ENCODE assay signal across 12 mouse cellular contexts in genomic region chr8:84130806-84131205, GRCm38 (mm10). TPM values are rescaled to one million over a fixed set of nuclear protein-coding genes. Genes with fewer than 3 reads are reported as not detected.
DNase-seq lines count a peak whose midpoint lies in the region; ATAC-seq and TF ChIP-seq lines count a peak whose summit lies in the region.
"Had no signal": no experiment of that assay in that cellular context is flagged by ENCODE, and none has a peak within 500 bp of the region (broad histone marks: within the 10 kb centered on the region; RNA-seq: fewer than 3 reads in every experiment).

No protein-coding gene starts in this region.

- H3K27ac ChIP-seq in heart, postnatal 0 days (ENCODE audit: low read depth), result no peak overlapping the region
- no peak overlapping the region for H3K27ac ChIP-seq in heart, embryonic 12.5 days (ENCODE audit: poor library complexity, severe bottlenecking)
- H3K27ac ChIP-seq: lung, embryonic 15.5 days had no signal

- TF ChIP-seq CTCF in heart, postnatal 0 days (IDR thresholded peaks at IDR 0.05; ENCODE audit: low read depth), result no peak

- H3K4me2 ChIP-seq in heart, postnatal 0 days (ENCODE audit: low read depth, low read length), result no peak overlapping the region
- H3K4me2 ChIP-seq in heart, embryonic 12.5 days, result no peak overlapping the region
- H3K4me2 ChIP-seq: lung, embryonic 15.5 days had no signal

- no peaks in the 10 kb centered on the region for H3K9me3 ChIP-seq in heart, postnatal 0 days (replicated peaks; ENCODE audit: control insufficient read depth, low read length)
- no peaks in the 10 kb centered on the region for H3K9me3 ChIP-seq in heart, embryonic 12.5 days (replicated peaks)
- H3K9me3 ChIP-seq: lung, embryonic 15.5 days had no signal

- no peaks in the 10 kb centered on the region for H3K4me1 ChIP-seq in heart, postnatal 0 days (ENCODE audit: control insufficient read depth, insufficient read depth)
- peaks cover 7% of the 10 kb centered on the region; the same call in 1 of the 2 replicates for H3K4me1 ChIP-seq in heart, embryonic 12.5 days (replicated peaks)

- TF ChIP-seq EP300 in heart, postnatal 0 days (IDR thresholded peaks at IDR 0.05; ENCODE audit: low read depth), result no peak

- no peak overlapping the region for H3K9ac ChIP-seq in heart, postnatal 0 days (replicated peaks; ENCODE audit: low read depth, low read length)
- no peak overlapping the region for H3K9ac ChIP-seq in heart, embryonic 12.5 days
- H3K9ac ChIP-seq: lung, embryonic 15.5 days had no signal

- H3K36me3 ChIP-seq in heart, postnatal 0 days (replicated peaks; ENCODE audit: control insufficient read depth, insufficient read depth, low read length), result peaks cover 34% of the 10 kb centered on the region
- peaks cover 42% of the 10 kb centered on the region for H3K36me3 ChIP-seq in heart, embryonic 12.5 days

- 42% methylated on average over 30 of the region's 30 CpGs for WGBS in heart, postnatal 0 days
- 36% methylated on average over 30 of the region's 30 CpGs for WGBS in heart, embryonic 12.5 days

- 0 out of 2 replicates have a peak, but pooled peaks have one; percentile 21 for ATAC-seq in heart, postnatal 0 days (ENCODE audit: insufficient read depth, low read depth)
- no peak for ATAC-seq in heart, embryonic 12.5 days (ENCODE audit: insufficient number of reproducible peaks, low FRiP score)
- no peak for ATAC-seq in CD4-positive, CD25-positive, alpha-beta regulatory T cell, adult 4 months
- no peak for ATAC-seq in megakaryocyte, adult 5-6 weeks (ENCODE audit: poor library complexity, severe bottlenecking)

- no peak for DNase-seq in heart, postnatal 0 days (ENCODE audit: low spot score)
- peak; percentile 39 for DNase-seq in WW6 (ENCODE audit: low read depth, low spot score)
- peak; percentile 79 to 84 for DNase-seq in cerebellum, postnatal 10 days
- peak; percentile 49 to 82 for DNase-seq in kidney, postnatal 25 days
- DNase-seq in c-Kit-positive CD71-positive TER-119-positive erythroid progenitor cells, embryonic 14.5 days (ENCODE audit: low spot score), result no peak
- DNase-seq: right cerebral cortex, adult 18-20 months had no signal

- H3K27me3 ChIP-seq in heart, postnatal 0 days (ENCODE audit: control insufficient read depth, insufficient read depth, low read length), result no peaks in the 10 kb centered on the region
- peaks cover 25% of the 10 kb centered on the region for H3K27me3 ChIP-seq in heart, embryonic 12.5 days (replicated peaks)
- H3K27me3 ChIP-seq: lung, embryonic 15.5 days had no signal

- H3K4me3 ChIP-seq in heart, postnatal 0 days (ENCODE audit: low read depth, low read length), result no peak overlapping the region
- no peak overlapping the region for H3K4me3 ChIP-seq in heart, embryonic 12.5 days
- H3K4me3 ChIP-seq: lung, embryonic 15.5 days had no signal

RNA-seq across cellular contexts. Expression of gene Podnl1, which starts 5.0 kb away (rescaled TPM):
- total RNA-seq in heart, postnatal 0 days (2014; rRNA removed; ENCODE audit: low replicate concordance), result not detected in 2 replicates
- 0.04 TPM in 2 replicates for polyA plus RNA-seq in heart, postnatal 0 days (2015; fragmentation: Nextera tagmentation; extraction: Ambion mirVana)
- 0.14 TPM in 1 of 2 replicates, not detected in the other for polyA plus RNA-seq in heart, embryonic 12.5 days (2016; fragmentation: Nextera tagmentation; extraction: Ambion mirVana)
- 10 to 100 TPM in 1 of 2 experiments, 1 to 10 TPM in 1; 6.1 to 13.1 TPM for polyA plus RNA-seq in CD4-positive, CD25-positive, alpha-beta regulatory T cell, adult 4 months (2017; shearing (Covaris generic))
- 0.21 and 0.65 TPM in 2 replicates for total RNA-seq in megakaryocyte, adult 5-6 weeks (2015)
- total RNA-seq in megakaryocyte, adult 5-6 weeks (2017), result 0.12 and 0.62 TPM in 2 replicates
- polyA plus RNA-seq: embryonic facial prominence, embryonic 11.5 days had no signal

RNA-seq across cellular contexts. Expression of gene Cc2d1a, which starts 16.9 kb away (rescaled TPM):
- total RNA-seq in heart, postnatal 0 days (2014; rRNA removed; ENCODE audit: low replicate concordance), result 13.1 and 17.1 TPM in 2 replicates
- 8.4 and 10.2 TPM in 2 replicates for polyA plus RNA-seq in heart, postnatal 0 days (2015; fragmentation: Nextera tagmentation; extraction: Ambion mirVana)
- 17.7 and 18.1 TPM in 2 replicates for polyA plus RNA-seq in heart, embryonic 12.5 days (2016; fragmentation: Nextera tagmentation; extraction: Ambion mirVana)
- polyA plus RNA-seq in CD4-positive, CD25-positive, alpha-beta regulatory T cell, adult 4 months (2017; shearing (Covaris generic)), result 10 to 100 TPM; 12.7 to 19.2 TPM
- total RNA-seq in megakaryocyte, adult 5-6 weeks (2015), result 9.0 and 12.9 TPM in 2 replicates
- total RNA-seq in megakaryocyte, adult 5-6 weeks (2017), result 5.8 and 9.8 TPM in 2 replicates

RNA-seq across cellular contexts. Expression of gene 4930432K21Rik, which starts 17.0 kb away (rescaled TPM):
- total RNA-seq in heart, postnatal 0 days (2014; rRNA removed; ENCODE audit: low replicate concordance), result 0.43 TPM in 1 of 2 replicates, not detected in the other
- polyA plus RNA-seq in heart, postnatal 0 days (2015; fragmentation: Nextera tagmentation; extraction: Ambion mirVana), result 0.34 and 0.48 TPM in 2 replicates
- polyA plus RNA-seq in heart, embryonic 12.5 days (2016; fragmentation: Nextera tagmentation; extraction: Ambion mirVana), result 1.00 and 1.1 TPM in 2 replicates
- 1 to 10 TPM; 1.1 to 3.2 TPM for polyA plus RNA-seq in CD4-positive, CD25-positive, alpha-beta regulatory T cell, adult 4 months (2017; shearing (Covaris generic))
- 0.07 and 0.09 TPM in 2 replicates for total RNA-seq in megakaryocyte, adult 5-6 weeks (2015)
- total RNA-seq in megakaryocyte, adult 5-6 weeks (2017), result 0.37 and 1.8 TPM in 2 replicates

RNA-seq across cellular contexts. Expression of gene Dcaf15, which starts 26.2 kb away (rescaled TPM):
- total RNA-seq in heart, postnatal 0 days (2014; rRNA removed; ENCODE audit: low replicate concordance), result 16.1 and 29.3 TPM in 2 replicates
- polyA plus RNA-seq in heart, postnatal 0 days (2015; fragmentation: Nextera tagmentation; extraction: Ambion mirVana), result 2.9 and 3.3 TPM in 2 replicates
- polyA plus RNA-seq in heart, embryonic 12.5 days (2016; fragmentation: Nextera tagmentation; extraction: Ambion mirVana), result 10.5 and 11.4 TPM in 2 replicates
- 10 to 100 TPM; 14.5 to 15.5 TPM for polyA plus RNA-seq in CD4-positive, CD25-positive, alpha-beta regulatory T cell, adult 4 months (2017; shearing (Covaris generic))
- total RNA-seq in megakaryocyte, adult 5-6 weeks (2015), result 11.3 and 13.6 TPM in 2 replicates
- total RNA-seq in megakaryocyte, adult 5-6 weeks (2017), result 14.8 and 16.4 TPM in 2 replicates

RNA-seq across cellular contexts. Expression of gene Nanos3, which starts 54.2 kb away (rescaled TPM):
- 1.4 TPM in 1 of 2 replicates, not detected in the other for total RNA-seq in heart, postnatal 0 days (2014; rRNA removed; ENCODE audit: low replicate concordance)
- 4.6 and 6.0 TPM in 2 replicates for polyA plus RNA-seq in heart, postnatal 0 days (2015; fragmentation: Nextera tagmentation; extraction: Ambion mirVana)
- 1.7 and 3.0 TPM in 2 replicates for polyA plus RNA-seq in heart, embryonic 12.5 days (2016; fragmentation: Nextera tagmentation; extraction: Ambion mirVana)
- polyA plus RNA-seq in CD4-positive, CD25-positive, alpha-beta regulatory T cell, adult 4 months (2017; shearing (Covaris generic)), result under 1 TPM in 1 of 2 experiments, not detected in 1; 0.81 TPM
- not detected in 2 replicates for total RNA-seq in megakaryocyte, adult 5-6 weeks (2015)
- total RNA-seq in megakaryocyte, adult 5-6 weeks (2017), result not detected in 2 replicates
- total RNA-seq: hematopoietic stem cell, adult 5-6 weeks had no signal

Comparison
In these comparisons a context has a peak if more than half of its experiments do, and no peak if none do; other contexts are left out.
1. DNase-seq: peak in WW6 (single experiment), cerebellum, postnatal 10 days (2 of 2) and kidney, postnatal 25 days (2 of 2); none in heart, postnatal 0 days (single experiment) and c-Kit-positive CD71-positive TER-119-positive erythroid progenitor cells, embryonic 14.5 days (single experiment).